Mouse (Mus musculus): Measurements from ENCODE around the gene Ndc80. TPM values are rescaled to one million over a fixed set of nuclear protein-coding genes. Genes with fewer than 3 reads are reported as not detected.
"Not testable (repeated sequence)": the region's sequence is repeated elsewhere in the genome, so short reads cannot be mapped to it uniquely, and the experiment has no call there.

The Ndc80 gene
- total RNA-seq, 2 experiments from 2014 or later, result 1.7 to 2.0 TPM

DNA sequence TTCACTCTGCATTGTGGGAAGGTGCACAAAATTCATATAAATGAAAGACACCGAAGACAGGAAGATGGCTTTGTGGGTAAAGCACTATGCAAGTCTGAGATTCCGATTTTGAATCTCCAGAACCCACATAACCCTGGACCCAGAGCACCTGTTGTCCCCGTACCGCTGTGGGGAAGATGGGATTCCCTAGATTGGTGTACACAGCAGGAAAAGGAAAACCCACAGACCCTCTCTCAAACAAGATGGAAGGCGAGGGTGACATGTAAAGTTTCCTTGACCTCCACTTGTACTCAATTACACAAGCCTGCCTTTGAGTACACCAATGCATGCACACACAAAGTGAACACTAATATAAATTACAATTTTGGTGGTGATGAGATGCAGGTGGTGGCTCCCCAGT is 41.9 kb downstream of the Ndc80 start:
- intact Hi-C loops (cut with DNase I), result no loop called here
- no peak for DNase-seq (ENCODE audit: extremely low spot score in 1 of 2, low spot score in 2 of 2)

- DNase-seq (ENCODE audit: extremely low spot score in 1 of 2, low spot score in 2 of 2), result no peak
- intact Hi-C loops (cut with DNase I), result no loop called here
Measured at GRCm38 (mm10) chr17:71483418-71484060, 43.1 kb downstream of the Ndc80 start.

- intact Hi-C loops (cut with DNase I), result no loop called here
- DNase-seq (ENCODE audit: extremely low spot score in 1 of 2, low spot score in 2 of 2), result no peak
Measured at GRCm38 (mm10) chr17:71479381-71479901, 47.2 kb downstream of the Ndc80 start.

- DNase-seq (ENCODE audit: extremely low spot score in 1 of 2, low spot score in 2 of 2), result no peak
- intact Hi-C loops (cut with DNase I), result no loop called here
Measured at GRCm38 (mm10) chr17:71477481-71477880, 49.2 kb downstream of the Ndc80 start.

- intact Hi-C loops (cut with DNase I), result no loop called here
- DNase-seq (ENCODE audit: extremely low spot score in 1 of 2, low spot score in 2 of 2), result no peak
Measured at GRCm38 (mm10) chr17:71476346-71477020, 50.2 kb downstream of the Ndc80 start.

GRCm38 (mm10) chr17:71475705-71476089 is 51.0 kb downstream of the Ndc80 start:
- intact Hi-C loops (cut with DNase I), result no loop called here
- peak; percentile 66 to 84 for DNase-seq (ENCODE audit: extremely low spot score in 1 of 2, low spot score in 2 of 2)

DNA sequence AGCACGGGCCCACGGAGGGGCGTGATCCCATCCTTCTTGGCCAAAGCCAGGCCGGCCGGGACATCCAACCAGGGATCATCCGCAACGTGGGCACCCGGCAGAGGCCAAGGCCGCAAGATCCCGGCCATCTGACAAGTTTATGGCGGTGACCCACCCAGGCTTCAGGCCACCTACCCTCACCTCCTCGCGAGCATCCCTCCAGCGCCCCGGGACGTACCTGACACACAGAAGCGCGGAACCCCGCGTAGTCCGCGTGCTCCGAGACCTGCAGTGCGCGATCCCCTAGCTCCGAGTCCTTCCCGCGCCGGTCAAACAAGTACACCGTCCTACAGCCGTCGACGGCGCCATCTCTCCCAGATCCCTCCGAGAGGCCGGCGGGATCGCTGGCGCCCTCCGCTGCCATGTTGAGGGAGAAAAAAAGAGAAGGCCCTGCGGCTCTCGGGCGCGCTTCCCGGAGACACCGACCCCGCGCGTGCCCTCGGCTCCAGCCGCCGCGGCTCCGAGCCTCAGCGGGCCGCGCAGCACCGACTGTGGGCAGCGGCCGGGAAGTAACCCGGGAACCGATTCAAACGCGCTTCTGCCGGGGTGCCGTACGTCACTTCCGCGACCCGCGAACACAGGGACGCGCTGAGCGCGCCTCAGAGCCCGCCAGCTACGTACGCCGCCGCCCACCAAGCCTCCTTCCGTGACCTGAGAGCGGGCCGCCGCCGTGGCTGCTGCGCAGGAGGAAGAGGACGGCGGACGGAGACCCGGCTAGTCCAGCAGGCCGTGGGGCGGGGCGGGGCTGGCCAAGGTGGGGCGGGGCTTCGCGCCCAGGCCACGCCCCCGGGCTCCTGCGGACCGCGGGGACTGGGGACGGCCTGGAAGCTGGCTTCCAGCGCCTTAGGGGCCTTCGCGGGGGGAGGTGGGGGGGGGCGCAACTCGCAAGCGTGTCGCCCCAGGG is 51.6 kb downstream of the Ndc80 start, which contains the start of gene Smchd1:
Gene Smchd1 (minus strand): TSS at position 582 of the 943 bp plus-strand sequence.
- intact Hi-C loops (cut with DNase I), result no loop called here

GRCm38 (mm10) chr17:71474128-71474527 is 52.5 kb downstream of the Ndc80 start:
- DNase-seq (ENCODE audit: extremely low spot score in 1 of 2, low spot score in 2 of 2), result no peak
- intact Hi-C loops (cut with DNase I), result no loop called here

More for the DNA sequence above, 51.6 kb downstream of the Ndc80 start, which contains the start of gene Smchd1:
- peak; percentile 89 to 96 for DNase-seq (ENCODE audit: extremely low spot score in 1 of 2, low spot score in 2 of 2)

GRCm38 (mm10) chr17:71471261-71471660 is 55.4 kb downstream of the Ndc80 start:
- DNase-seq (ENCODE audit: extremely low spot score in 1 of 2, low spot score in 2 of 2), result no peak
- intact Hi-C loops (cut with DNase I), result no loop called here

- intact Hi-C loops (cut with DNase I), result no loop called here
- no peak for DNase-seq (ENCODE audit: extremely low spot score in 1 of 2, low spot score in 2 of 2)
Measured at GRCm38 (mm10) chr17:71460312-71460711, 66.3 kb downstream of the Ndc80 start.

DNA sequence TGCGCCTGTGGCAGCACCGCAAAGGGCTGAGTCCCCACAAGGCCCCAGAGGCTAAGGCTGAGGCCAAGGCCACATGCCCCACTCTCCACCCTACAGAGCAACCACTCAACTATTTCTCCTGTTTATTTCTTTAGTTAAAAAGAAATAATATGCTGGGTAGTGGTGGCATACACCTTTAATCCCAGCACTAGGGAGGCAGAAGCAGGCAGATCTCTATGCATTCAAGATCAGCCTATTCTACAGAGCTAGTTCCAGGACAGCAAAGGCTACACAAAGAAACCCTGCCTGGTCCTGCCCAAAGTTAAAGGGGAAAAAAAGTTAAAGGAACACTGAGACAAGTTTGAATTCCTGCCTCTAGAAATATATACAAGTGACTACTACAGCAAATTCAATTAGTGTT is 66.8 kb downstream of the Ndc80 start, which contains the start of gene Gm4707:
Gene Gm4707 (minus strand): TSS at position 101 of the 400 bp plus-strand sequence.
- intact Hi-C loops (cut with DNase I), result no loop called here
- no peak for DNase-seq (ENCODE audit: extremely low spot score in 1 of 2, low spot score in 2 of 2)

GRCm38 (mm10) chr17:71457361-71457760 is 69.3 kb downstream of the Ndc80 start:
- DNase-seq (ENCODE audit: extremely low spot score in 1 of 2, low spot score in 2 of 2); intact Hi-C loops (cut with DNase I): not testable (repeated sequence)

Other genes with a start within 250 kb of the Ndc80 start
- gene Emilin2, start 214.9 kb downstream of the Ndc80 start, total RNA-seq (2021), result 1 to 10 TPM; 2.4 to 2.7 TPM
- gene Gm4707, start 66.9 kb downstream of the Ndc80 start, total RNA-seq (2021), result 1 to 10 TPM; 1.6 to 2.9 TPM
- 10 to 100 TPM; 32.6 to 33.2 TPM for gene Smchd1, start 51.5 kb downstream of the Ndc80 start, total RNA-seq (2021)
- 1 to 10 TPM; 1.6 TPM for gene Spdya, start 25.2 kb upstream of the Ndc80 start, total RNA-seq (2021)
- 10 to 100 TPM; 29.2 to 32.3 TPM for gene Wdr43, start 89.0 kb upstream of the Ndc80 start, total RNA-seq (2021)
- 1 to 10 TPM; 1.7 to 2.2 TPM for gene Togaram2, start 146.4 kb upstream of the Ndc80 start, total RNA-seq (2021)
- under 1 TPM; 0.34 to 0.36 TPM for gene Pcare, start 226.0 kb upstream of the Ndc80 start, total RNA-seq (2021)
- gene Clip4, start 241.6 kb upstream of the Ndc80 start, total RNA-seq (2021), result 10 to 100 TPM; 51.6 to 55.4 TPM